Mouse (Mus musculus): ENCODE data around the gene Psmd3.
A peak's percentile ranks its signal among the peaks of the same experiment; 100 is the strongest.
"Not testable (repeated sequence)": the region's sequence is repeated elsewhere in the genome, so short reads cannot be mapped to it uniquely, and the experiment has no call there.

The Psmd3 gene

DNA sequence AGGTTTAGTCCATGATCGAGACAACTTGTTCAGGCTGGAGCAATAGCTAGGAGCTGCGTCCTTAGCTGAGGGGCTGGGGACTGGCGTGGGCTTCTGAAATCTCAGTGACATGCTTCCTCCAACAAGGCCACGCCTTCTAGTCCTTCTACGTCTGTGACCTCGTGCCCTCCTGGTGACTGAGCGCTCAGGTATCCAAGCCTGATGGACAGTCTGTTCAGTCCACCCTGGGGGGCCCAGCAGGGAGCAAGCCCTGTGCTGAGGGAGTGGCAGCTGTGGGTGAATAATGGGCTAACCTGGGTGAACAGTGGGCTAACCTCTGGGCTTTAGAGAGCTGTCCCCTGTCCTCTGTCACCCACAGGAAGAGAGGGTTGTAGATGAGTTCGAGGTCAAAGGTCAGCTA is 5.7 kb downstream of the Psmd3 start:
- DNase-seq (ENCODE audit: low spot score in 2 of 2) = no peak

DNA sequence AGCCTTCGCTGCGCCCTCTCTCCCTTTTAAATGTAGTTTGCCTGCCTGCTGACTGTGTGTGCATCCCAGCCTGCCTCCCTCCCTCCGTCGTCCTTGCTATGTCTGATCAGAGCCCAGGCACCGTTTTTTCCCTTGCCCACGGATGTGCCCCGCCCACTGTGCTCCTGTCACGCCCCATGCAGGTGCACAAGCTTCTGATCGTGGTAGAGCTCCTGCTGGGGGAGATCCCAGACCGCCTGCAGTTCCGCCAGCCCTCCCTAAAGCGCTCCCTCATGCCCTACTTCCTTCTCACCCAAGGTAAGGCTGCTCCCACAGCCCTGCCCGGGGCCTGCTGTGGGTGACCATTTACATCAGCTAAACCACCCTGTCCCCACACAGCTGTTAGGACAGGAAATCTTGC is 10.8 kb downstream of the Psmd3 start:
- DNase-seq (ENCODE audit: low spot score in 2 of 2) = no peak

DNA sequence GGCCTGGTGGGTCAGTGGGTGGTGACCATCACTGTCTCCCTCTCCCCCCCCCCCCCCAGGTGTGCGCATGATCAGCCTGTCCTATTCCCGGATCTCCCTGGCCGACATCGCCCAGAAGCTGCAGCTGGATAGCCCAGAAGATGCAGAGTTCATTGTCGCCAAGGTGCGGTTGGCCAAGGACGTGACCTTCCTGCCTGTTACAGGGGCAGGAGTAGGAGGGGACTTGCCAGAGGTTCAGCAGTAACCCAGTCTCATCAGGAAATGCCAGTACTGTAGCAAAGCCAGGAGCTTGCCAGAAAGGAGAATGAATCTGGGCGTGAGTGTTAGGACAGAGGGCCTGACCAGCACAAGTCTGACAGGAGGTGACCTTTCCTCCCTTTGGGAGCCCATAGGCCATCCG is 11.4 kb downstream of the Psmd3 start:
- no peak for DNase-seq (ENCODE audit: low spot score in 2 of 2)

DNA sequence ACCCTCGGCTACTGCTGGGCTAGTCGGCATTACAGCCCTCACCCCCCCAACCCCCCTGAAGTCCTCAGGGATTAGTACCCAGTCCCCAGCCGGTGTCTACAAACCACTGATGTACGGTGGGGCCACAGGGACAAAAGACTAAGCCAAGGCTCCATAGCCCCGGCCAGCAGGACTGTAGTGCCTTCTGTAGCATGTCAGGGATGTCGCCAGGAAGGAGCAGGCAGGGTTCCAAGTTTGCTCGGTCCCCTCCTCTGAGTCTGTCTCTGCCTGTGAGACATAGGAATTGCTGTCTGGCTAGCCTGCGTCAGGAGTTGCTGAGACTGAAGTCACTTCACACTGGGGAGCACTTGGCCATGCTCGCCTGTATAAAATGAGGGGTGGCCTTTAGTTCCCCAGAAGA is 11.9 kb downstream of the Psmd3 start:
- no peak for DNase-seq (ENCODE audit: low spot score in 2 of 2)

DNA sequence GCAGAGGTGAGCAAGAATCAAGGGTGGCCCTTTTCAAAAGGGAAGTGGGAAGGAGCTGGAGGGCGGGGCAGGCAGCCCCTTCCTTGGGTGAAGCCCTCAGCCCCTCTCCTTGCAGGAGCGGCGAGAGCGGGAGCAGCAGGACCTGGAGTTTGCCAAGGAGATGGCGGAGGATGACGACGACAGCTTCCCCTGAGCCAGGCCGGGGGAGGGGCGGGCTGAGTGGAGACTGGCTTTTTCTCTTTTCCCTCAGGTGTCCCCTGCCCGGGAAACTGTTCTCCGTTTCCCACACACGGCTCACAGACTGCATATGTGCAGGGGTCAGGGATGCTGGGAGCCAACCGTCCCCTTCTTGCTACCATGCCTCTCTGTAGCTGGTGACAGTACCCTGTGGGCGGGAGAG is 13.1 kb downstream of the Psmd3 start:
- DNase-seq (ENCODE audit: low spot score in 2 of 2) = no peak

DNA sequence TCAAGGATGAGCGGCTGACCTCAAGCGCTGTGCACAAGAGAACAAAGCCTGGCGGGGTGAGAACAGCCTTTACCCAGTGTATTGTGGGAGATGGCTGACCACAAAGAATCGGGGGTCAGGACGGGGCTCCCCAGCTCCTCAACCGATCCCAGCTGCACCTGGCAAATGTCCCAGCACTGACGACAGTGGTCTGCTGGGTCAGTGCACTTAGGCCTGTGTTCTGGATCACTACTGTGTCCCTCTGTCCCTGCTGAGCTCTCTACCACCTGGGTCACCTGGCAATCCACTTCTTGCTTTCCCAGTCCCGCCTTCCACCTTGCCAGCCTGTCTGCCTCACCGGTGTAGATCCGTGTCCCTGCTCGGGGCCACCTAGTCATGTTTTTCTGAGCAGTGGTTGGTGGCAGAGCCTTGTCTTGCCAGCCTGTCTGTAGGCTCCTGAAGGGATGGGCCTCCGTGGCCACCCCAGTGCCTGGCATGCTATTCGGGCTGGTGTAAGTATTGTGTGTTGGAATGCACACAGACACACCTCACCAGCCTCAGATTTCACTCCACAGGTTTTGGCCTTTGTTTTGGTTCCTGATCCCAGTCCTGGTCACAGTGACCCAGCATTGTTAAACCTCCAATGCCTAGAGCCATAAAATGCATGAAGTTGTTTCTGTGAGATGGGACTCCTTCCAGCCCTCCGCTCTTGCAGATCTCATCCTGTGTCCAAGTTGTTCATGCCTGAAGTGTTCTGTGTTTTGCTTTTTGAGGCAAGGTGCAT is 14.3 kb downstream of the Psmd3 start:
- no peak for DNase-seq (ENCODE audit: low spot score in 2 of 2)

DNA sequence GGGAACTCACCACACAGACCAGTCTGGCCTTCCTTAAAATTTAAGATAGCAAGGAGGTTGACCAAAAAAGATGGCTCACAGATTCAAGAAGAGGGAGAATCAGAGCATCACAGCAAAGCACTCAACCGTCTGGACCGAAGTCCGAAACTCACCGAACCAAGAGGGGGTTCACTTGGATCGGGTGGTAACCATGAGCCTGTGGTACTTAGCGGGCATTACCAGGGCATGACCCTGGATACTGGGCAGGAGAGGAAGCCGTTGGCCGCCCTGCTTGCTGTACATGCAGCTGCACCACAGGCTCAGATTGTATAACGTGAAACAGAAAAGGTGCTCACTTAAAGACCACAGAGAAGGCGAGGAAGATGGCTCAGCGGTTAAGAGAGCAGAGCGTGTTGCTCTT is 14.9 kb downstream of the Psmd3 start:
- DNase-seq (ENCODE audit: low spot score in 2 of 2) = no peak

DNA sequence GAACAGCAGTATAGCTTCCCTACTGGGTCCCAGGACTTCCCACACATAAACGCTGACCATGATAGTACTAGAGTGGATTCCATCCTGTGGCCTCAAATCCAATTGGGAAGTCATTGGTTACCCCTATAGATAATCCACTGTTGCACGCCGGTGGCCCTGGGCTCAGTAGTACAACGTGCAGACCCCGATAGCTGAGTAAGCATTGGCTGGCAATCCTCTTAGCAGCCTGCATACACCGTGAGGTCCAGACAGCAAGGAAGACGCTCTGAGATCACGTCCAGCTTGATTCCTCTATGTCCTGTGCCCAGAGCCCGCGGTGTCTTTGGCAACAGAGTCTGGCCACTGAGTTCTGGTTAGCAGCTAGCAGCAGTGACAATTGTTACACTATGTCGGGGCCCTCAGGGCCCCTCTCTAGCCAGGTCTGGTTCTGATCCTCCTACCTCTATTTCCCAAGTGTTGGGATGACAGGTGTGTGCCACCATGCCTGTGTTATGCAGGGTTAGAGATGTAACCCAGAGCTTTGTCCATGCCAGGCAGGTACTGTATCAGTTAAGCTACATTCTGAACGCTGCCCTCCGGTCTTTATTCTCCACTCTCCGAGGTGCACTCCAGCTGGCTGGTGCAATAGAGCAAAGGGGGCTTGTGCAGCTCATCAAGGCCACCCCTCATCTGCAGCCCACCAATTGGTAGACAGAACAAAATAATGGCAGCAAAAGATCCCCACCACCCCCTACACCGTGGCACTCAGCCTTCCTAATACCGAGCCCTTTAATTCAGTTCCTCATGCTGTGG is 16.7 kb downstream of the Psmd3 start:
- no peak for DNase-seq (ENCODE audit: low spot score in 2 of 2)

DNA sequence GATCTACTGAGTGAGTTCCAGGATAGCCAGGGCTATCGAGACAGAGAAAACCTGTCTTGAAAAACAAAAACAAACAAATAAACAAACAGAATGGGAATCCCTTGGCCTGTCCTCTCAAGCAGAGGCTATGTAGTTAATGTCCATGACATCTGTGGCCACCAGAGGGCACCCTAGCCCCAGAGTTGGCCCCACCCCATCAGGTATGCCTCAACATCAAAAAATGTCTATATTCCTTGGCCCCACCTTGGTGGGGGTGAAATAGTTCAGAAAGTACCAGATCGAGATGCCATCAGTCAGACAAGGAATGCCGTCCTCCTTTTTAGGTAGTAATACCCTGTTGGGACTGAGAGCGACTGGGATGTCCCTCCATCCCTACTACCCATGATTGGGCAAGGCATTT is 17.6 kb downstream of the Psmd3 start:
- peak; percentile 57 to 70 for DNase-seq (ENCODE audit: low spot score in 2 of 2)

DNA sequence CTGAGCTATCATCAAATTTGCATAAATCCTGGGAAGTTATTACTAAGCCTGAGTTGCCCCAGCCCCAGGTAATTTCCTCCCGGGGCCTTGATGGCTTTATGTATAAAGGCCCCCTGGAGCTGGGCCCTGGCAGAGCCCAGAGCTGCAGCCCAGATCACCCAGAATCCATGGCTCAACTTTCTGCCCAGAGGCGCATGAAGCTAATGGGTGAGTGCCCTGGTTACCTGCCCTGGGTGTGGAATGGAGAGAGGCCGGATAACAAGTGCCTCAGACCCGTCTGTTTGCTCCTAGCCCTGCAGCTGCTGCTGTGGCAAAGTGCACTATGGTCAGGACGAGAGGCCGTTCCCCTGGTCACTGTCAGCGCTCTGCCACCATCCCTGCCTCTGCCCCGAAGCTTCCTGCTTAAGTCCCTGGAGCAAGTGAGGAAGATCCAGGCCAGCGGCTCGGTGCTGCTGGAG is 18.9 kb downstream of the Psmd3 start, which contains the start of gene Csf3:
Csf3 (plus strand) TSS at position 51 of the 458 bp plus-strand sequence.
- DNase-seq (ENCODE audit: low spot score in 2 of 2) = no peak

DNA sequence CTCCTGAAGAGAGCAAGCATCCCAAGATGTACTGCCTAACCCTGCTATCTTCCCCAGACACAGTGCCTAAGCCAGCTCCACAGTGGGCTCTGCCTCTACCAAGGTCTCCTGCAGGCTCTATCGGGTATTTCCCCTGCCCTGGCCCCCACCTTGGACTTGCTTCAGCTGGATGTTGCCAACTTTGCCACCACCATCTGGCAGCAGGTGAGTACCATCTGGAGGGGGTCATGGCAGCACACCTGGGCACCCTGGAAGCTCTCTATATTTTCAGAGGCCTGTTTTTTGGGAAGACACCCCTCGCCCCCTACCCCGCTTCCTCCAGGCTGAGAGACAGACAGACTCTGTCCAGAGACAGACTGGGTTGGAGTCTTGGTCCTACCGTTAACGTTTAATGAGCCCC is 20.0 kb downstream of the Psmd3 start:
- DNase-seq (ENCODE audit: low spot score in 2 of 2) = no peak

DNA sequence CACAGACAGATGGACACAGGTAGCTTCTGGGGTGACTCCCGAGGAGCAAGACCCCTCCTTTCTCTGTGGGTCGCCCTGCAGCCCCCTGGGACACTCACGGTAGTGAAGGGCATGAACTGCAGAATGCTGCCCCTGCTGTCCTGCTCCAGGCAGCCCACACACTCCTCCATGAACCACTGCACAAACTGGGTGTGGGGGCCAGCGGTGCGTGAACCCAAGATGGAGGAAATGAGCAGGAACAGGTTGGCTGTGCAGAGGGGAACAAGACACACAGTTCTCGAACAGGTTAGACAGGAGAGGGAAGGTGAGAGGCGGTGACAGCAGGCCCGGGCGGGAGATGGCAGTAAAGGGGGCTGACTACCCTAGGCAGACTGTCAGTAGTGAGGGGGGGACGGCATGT is 22.7 kb downstream of the Psmd3 start:
- no peak for DNase-seq (ENCODE audit: low spot score in 2 of 2)

DNA sequence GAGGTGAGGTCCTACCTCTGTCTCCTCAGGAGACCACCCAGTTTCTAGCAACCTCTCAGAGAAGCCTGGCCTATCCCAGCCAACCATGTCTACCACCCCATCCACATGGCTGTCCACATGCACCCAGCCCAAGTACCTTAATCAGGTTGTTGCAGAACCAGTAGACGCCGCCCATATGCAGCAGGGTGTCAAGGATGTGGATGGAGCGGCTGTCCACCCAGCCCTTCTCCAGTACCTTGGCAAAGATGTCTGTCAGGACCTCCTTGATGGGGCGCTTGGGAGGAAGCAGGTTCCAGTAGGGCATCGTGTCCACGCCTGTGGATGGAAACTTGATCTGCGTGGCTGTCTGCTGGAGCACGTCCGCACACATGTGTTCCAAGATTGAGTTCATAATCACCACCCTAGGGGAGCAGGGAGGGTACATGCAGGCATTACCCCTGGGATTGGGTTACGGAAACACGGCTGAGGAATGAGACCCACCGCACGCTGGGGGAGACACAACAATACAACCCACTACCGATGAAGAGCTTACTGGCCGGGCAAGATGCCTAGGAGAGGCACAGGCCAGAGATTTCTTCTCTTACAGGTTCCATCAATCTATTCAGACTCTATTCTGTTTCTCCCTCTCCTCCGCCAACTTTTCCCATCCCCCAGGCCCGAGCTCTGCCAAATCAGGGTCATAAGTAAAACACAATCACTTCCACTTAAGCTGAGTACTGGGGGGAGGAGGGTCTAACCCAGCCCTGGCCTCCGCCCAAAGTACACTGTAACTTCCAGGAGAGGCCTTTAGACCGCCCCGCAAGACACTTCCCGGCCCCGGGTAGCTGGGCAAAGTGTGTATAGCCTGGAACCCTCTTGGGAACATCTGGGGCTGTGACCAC is 25.3 kb downstream of the Psmd3 start:
- DNase-seq (ENCODE audit: low spot score in 2 of 2) = no peak

DNA sequence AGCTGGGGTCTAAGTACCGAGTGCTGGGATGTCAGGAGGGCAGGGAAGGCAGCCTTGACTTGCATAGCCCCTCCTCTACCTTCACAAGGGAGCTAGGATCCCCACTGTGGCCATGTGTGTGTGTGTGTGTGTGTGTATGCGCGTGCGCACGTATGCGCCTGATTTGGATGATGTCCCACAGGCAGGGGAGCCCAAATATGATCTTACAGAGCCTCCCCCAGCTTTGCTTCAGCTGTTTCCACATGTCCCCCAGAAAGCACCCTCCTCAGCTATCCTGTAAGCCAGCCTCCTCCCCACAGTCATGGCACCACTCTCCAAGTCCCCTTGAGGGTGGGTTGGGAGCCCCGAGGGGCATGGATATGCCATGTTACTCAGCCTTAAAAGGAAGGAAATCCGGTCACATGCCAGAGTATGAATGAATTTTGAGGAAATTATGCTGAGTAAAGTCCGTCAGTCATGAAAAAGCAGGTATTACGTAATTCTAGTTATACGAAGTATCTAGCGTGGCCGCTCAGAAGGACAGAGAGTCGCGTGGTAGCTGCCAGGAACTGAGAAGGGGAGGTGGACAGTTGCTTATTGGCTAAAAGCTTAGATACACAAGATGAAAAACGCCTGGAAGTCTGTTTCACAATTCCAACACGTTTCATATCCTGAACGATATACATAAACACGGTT is 26.1 kb downstream of the Psmd3 start:
- no peak for DNase-seq (ENCODE audit: low spot score in 2 of 2)

DNA sequence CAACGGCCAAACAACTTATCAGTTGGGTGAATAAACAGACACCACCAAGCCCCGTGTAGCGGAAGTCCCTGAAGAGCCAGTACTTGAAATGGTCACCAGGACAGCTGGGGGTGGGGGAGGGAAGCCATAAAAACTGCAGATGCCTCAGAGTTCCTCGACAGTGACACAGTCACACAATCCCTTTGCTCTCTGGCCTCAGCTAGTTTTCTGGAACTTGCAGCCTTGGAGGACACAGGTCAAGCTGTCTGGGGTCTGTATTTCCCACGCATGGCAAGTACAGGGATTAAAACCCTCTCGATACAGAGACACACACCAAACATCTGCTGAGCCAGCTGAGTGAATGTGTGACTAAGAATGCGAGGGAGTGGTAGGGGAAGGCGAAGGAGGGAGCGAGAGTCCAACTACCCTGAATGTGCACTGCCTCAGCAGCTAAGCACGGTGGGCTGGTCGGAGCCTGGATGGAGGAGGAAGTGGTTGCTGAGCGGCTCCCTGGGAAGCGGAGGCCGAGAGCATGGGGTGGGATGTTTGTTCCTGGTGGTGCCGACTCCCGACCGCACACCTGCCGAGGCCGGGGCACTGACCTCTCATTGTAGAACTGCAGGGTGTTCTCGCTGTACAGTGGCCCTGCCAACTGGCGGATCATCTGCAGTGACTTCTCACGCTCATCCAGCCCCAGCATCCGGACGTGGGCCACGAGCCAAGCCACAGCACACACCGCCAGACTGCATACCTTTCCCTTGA is 26.8 kb downstream of the Psmd3 start:
- DNase-seq (ENCODE audit: low spot score in 2 of 2) = no peak

DNA sequence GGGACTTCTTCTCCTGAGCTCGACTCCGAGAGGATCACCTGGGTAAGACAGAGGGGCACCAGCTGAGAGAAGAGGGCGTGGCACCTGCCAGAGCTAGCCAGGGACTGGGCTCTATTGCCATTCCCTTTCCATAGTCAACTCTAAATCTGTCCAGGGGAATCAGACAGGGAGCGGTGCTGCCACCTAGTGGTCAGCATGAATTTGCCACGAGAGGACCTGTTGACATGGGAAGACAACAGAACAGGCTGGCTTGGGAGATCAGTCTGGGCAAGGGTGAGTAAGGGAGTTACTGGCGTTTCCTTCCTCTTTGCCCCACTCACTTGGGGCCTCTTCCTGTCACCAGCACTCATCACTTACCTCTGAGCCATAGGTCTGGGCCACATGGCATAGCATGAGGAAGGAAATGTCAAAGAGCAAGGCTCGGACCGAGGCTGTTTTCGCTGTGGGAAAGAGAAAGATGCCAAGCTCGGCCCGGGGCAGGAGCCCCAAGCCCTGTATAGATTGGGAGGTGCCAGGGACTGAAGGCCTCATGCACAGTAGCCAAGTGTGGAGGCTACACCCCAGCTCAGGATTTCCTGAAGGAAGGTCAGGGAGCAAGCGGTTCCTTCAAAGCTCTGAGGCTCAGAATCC is 28.2 kb downstream of the Psmd3 start:
- DNase-seq (ENCODE audit: low spot score in 2 of 2) = peak; percentile 36 to 61

DNA sequence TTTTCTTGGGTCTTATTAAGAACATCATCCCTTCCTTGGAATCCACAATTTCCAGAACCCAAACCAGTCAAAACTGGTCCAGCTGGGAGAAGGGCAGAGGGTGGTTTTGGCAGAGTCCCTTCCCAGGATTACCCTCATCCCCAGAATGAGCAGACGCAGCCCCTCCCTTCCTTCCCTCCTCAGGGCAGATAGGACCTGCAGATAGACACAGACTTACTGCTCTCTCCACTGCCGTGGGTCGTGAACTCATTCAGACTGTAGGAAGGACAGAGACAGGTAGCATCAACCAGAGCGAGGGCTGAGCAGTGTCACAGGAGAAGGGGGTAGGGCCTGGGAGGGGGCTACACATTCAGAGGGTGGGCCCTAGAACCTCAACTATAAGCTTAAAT is 28.7 kb downstream of the Psmd3 start:
- no peak for DNase-seq (ENCODE audit: low spot score in 2 of 2)

DNA sequence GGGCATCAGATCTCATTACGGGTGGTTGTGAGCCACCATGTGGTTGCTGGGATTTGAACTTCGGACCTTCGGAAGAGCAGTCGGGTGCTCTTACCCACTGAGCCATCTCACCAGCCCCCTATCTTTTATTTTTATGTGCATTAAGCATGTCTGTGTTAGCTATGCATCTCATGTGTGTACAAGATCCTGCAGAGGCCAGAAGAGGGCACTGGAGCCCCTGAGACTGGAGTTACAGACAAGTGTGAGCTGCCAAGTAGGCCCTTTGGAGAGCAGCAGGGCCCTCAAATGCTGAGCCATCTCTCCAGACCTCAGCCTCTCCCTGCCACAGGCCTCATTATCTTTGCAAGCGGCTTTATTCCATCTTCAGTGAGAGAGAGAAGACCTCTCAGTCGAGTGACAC is 29.7 kb downstream of the Psmd3 start:
- DNase-seq (ENCODE audit: low spot score in 2 of 2) = not testable (repeated sequence)

DNA sequence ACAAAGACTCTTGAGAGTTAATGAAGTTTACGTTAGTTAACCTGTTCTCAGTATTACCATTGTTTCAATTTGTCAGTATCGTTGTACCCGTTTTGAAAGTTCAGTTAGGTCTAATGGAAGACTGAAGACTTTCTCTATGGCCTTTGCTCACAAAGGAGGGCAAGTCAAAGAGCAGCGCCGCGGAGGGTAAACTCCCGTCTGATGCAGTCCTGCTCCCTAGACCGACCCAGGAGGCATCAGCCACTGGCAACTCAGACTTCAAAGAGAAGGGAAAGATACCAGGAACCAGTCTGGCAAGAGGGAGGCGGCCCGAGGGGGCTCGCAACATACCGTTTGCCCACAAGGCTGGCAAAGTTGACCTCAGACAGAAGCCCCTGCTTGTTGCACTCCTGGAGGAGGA is 31.3 kb downstream of the Psmd3 start:
- no peak for DNase-seq (ENCODE audit: low spot score in 2 of 2)

DNA sequence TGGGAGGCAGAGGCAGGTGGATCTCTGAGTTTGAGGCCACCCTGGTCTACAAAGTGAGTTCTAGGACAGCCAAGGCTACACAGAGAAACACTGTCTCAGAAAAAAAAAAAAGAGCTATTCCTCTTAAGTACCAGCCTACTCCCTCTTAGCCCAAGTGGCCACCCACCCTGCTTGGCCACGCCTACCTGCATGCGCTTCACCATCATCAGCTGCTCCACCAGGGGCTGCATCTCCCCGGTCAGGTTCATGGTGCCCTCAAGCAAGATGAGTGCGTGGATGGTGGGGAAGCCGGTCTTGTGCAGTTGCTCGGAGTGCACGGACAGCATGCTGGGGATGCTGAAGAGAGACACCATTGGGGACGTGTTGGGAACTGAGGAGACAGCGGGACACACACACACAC is 33.6 kb downstream of the Psmd3 start:
- no peak for DNase-seq (ENCODE audit: low spot score in 2 of 2)
